Mouse (Mus musculus) kidney, embryonic 16.5 days (tissue): ENCODE measurements at regions not wholly inside any gene's neighbourhood (a gene's known extent, or its start where the extent isn't known, plus 50 kb on each side); places are given as distances from the start of the nearest gene placed in this dataset.

Experiments
- ATAC-seq: fragments of 200-750 bp; cut with Nextera tagmentation; 2 replicates; pipeline ENCODE4 v1.8.0; 2017; ENCODE audit warnings: moderate TSS enrichment; ENCODE audit not compliant: low FRiP score, low TSS enrichment
- H3K27ac ChIP-seq: fragments of 300-500 bp; sonication (generic); 2 replicates; pipeline ENCODE4 v1.5.1; 2014; ENCODE audit warnings: low read length
- H3K27me3 ChIP-seq: fragments of 300-500 bp; sonication (generic); 2 replicates; pipeline ENCODE4 v1.6.1; 2014; ENCODE audit warnings: low read length, control low read depth, mixed read lengths; ENCODE audit not compliant: insufficient read depth
- H3K36me3 ChIP-seq: fragments of 300-500 bp; sonication (generic); 2 replicates; pipeline ENCODE4 v1.6.1; 2014; ENCODE audit warnings: low read length, control low read depth, mixed read lengths; ENCODE audit not compliant: insufficient read depth
- H3K4me1 ChIP-seq: fragments of 300-500 bp; sonication (generic); 2 replicates; pipeline ENCODE4 v1.6.1; 2014; ENCODE audit warnings: low read length, control low read depth, mixed read lengths; ENCODE audit not compliant: insufficient read depth
- H3K4me2 ChIP-seq: fragments of 300-500 bp; sonication (generic); replicated peaks from 2 replicates; pipeline ENCODE4 v1.6.1; 2014; ENCODE audit warnings: low read depth, low read length
- H3K4me3 ChIP-seq: fragments of 300-500 bp; sonication (generic); 2 replicates; pipeline ENCODE4 v1.5.1; 2014; ENCODE audit warnings: mild to moderate bottlenecking, low read length
- H3K9ac ChIP-seq: fragments of 300-500 bp; sonication (generic); replicated peaks from 2 replicates; pipeline ENCODE4 v1.6.1; 2014; ENCODE audit warnings: low read length
- H3K9me3 ChIP-seq: fragments of 300-500 bp; sonication (generic); 2 replicates; pipeline ENCODE4 v1.6.1; 2016; ENCODE audit warnings: low read length, control low read depth
- WGBS: fragments of 180-500 bp; shearing (Covaris S2); extraction: QIAGEN DNeasy Blood & Tissue Kit; methylation state at CpG from one replicate; pipeline ENCODE4 v1.1.7; 2014; 5-methylcytosine and 5-hydroxymethylcytosine counted together

GRCm38 (mm10) chr2:179318046-179318445, 124.2 kb upstream of the Cdh4 start:
- H3K4me2 ChIP-seq = no peak overlapping the region
- H3K9ac ChIP-seq = no peak overlapping the region
- 73% methylated on average over 6 of the region's 6 CpGs for WGBS
- no peaks in the 10 kb centered on the region for H3K4me1 ChIP-seq
- no peaks in the 10 kb centered on the region for H3K36me3 ChIP-seq
- no peaks in the 10 kb centered on the region for H3K27me3 ChIP-seq
- no peak for ATAC-seq
- no peak overlapping the region for H3K4me3 ChIP-seq
- no peak overlapping the region for H3K27ac ChIP-seq
- no peaks in the 10 kb centered on the region for H3K9me3 ChIP-seq

GRCm38 (mm10) chr2:179325242-179325641, 117.0 kb upstream of the Cdh4 start:
- H3K4me1 ChIP-seq = no peaks in the 10 kb centered on the region
- no peak overlapping the region for H3K4me3 ChIP-seq
- no peaks in the 10 kb centered on the region for H3K27me3 ChIP-seq
- no peak overlapping the region for H3K9ac ChIP-seq
- ATAC-seq = no peak
- H3K9me3 ChIP-seq = peaks cover 5% of the 10 kb centered on the region; the same call in 1 of the 2 replicates
- 65% methylated on average over 5 of the region's 5 CpGs for WGBS
- no peak overlapping the region for H3K27ac ChIP-seq
- H3K36me3 ChIP-seq = no peaks in the 10 kb centered on the region
- H3K4me2 ChIP-seq = no peak overlapping the region

DNA sequence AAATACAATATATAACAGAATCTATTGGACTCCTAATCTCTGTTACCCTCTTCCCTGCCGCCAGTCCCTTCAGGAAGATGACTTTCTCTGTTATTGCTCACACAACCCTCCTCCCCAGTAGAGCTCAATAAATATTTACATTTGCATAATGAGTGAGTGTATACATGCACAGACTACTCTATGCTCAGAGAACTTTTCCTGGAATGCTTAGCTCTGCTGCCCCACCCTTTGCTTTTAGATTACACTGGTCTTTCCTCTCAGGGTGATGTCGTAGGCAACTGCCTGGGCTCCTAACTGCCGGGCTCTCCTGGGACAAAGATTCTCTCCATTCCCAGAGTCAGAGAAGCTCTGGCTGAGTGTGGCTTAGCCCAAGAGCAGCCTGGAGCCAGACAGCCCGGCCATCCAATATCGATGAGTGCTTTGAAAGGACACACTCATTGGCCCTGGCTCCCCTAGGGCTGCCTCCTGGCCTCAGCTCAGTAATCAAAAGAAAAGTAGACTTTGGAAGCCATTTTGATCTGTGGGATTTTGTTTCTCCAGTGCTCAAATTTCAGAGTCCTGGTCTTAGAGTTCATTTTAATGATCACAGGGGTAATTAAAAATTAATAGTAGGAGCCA, 109.2 kb upstream of the Cdh4 start:
- no peak overlapping the region; the same call in 1 of the 2 replicates for H3K27ac ChIP-seq
- peak; percentile 79 for ATAC-seq

DNA sequence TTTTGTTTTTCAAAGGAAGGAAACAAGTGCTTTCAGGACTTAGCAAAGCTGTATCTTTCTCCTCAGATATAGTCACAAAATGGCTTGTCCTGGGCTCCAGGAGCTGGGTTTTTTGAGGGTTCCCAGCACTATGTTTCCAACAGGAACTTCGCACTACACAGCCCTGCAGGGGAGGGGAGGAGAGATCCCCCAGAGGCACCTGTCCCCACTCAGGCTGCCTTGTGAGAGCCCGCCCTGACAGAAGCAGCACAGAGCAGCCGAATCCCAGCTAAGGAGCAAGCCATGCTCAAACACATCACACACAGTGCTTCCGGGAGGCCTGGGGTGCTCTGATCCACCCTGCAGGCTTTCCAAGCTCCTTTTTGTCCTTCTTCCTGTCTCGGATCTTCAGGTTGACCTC, 108.6 kb upstream of the Cdh4 start:
- H3K36me3 ChIP-seq = no peaks in the 10 kb centered on the region
- H3K27ac ChIP-seq = peak overlapping the region; percentile 63; the same call in 1 of the 2 replicates
- ATAC-seq = peak; percentile 55; the same call in 1 of the 2 replicates
- peaks cover 10% of the 10 kb centered on the region for H3K4me1 ChIP-seq
- no peak overlapping the region for H3K4me3 ChIP-seq
- H3K27me3 ChIP-seq = no peaks in the 10 kb centered on the region
- no peaks in the 10 kb centered on the region for H3K9me3 ChIP-seq
- H3K4me2 ChIP-seq = no peak overlapping the region
- H3K9ac ChIP-seq = peak overlapping the region; percentile 34; the same call in 1 of the 2 replicates
- 43% methylated on average over 5 of the region's 5 CpGs for WGBS

More for the DNA sequence above, 109.2 kb upstream of the Cdh4 start:
- peaks cover 10% of the 10 kb centered on the region for H3K4me1 ChIP-seq
- no peak overlapping the region for H3K4me3 ChIP-seq
- no peak overlapping the region for H3K4me2 ChIP-seq
- H3K9me3 ChIP-seq = no peaks in the 10 kb centered on the region
- no peaks in the 10 kb centered on the region for H3K36me3 ChIP-seq
- H3K9ac ChIP-seq = no peak overlapping the region
- WGBS = 20% methylated on average over 5 of the region's 5 CpGs
- H3K27me3 ChIP-seq = no peaks in the 10 kb centered on the region

DNA sequence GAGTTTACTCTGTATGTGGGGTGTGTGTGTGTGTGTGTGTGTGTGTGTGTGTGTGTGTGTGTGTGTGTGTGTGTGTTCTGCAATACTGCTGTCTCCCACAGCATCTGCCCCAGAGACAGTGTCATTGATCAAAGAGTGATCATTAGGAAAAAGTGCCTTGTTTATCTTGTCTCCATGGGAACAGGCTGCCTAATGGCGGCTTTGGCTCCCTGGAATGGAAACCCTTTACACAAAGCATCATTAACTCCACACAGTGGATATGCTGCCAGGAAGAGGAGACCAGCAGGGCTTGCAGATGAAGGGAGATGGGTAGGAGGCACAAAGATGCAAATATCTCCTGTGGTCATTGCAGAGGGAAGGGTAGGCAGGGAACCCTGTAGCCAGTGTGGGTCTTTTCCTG, 106.0 kb upstream of the Cdh4 start:
- Histone ChIP-seq H3K27me3 (no peaks in the 10 kb centered on the region), H3K4me3 (no peak overlapping the region), H3K9ac (no peak overlapping the region), H3K36me3 (no peaks in the 10 kb centered on the region), H3K4me1 (peaks cover 10% of the 10 kb centered on the region), H3K27ac (no peak overlapping the region), H3K4me2 (no peak overlapping the region), H3K9me3 (no peaks in the 10 kb centered on the region)
- no peak for ATAC-seq
- 22% methylated on average over 1 of the region's 1 CpGs for WGBS

- Histone ChIP-seq H3K4me1 (no peaks in the 10 kb centered on the region), H3K36me3 (no peaks in the 10 kb centered on the region), H3K4me3 (no peak overlapping the region), H3K27ac (no peak overlapping the region), H3K27me3 (no peaks in the 10 kb centered on the region), H3K9ac (no peak overlapping the region), H3K4me2 (no peak overlapping the region), H3K9me3 (0 out of 2 replicates have a peak, but pooled peaks cover 3% of the 10 kb centered on the region)
- ATAC-seq = no peak
- 64% methylated on average over 3 of the region's 3 CpGs for WGBS
These were observed 89.6 kb upstream of the Cdh4 start for GRCm38 (mm10) chr2:179352676-179353075.

- Histone ChIP-seq H3K27me3 (no peaks in the 10 kb centered on the region), H3K36me3 (no peaks in the 10 kb centered on the region), H3K9me3 (0 out of 2 replicates have a peak, but pooled peaks cover 3% of the 10 kb centered on the region), H3K4me1 (no peaks in the 10 kb centered on the region), H3K4me3 (no peak overlapping the region), H3K4me2 (no peak overlapping the region), H3K27ac (no peak overlapping the region), H3K9ac (no peak overlapping the region)
- 81% methylated on average over 5 of the region's 5 CpGs for WGBS
- ATAC-seq = no peak
These were observed 87.4 kb upstream of the Cdh4 start for GRCm38 (mm10) chr2:179354866-179355265.

DNA sequence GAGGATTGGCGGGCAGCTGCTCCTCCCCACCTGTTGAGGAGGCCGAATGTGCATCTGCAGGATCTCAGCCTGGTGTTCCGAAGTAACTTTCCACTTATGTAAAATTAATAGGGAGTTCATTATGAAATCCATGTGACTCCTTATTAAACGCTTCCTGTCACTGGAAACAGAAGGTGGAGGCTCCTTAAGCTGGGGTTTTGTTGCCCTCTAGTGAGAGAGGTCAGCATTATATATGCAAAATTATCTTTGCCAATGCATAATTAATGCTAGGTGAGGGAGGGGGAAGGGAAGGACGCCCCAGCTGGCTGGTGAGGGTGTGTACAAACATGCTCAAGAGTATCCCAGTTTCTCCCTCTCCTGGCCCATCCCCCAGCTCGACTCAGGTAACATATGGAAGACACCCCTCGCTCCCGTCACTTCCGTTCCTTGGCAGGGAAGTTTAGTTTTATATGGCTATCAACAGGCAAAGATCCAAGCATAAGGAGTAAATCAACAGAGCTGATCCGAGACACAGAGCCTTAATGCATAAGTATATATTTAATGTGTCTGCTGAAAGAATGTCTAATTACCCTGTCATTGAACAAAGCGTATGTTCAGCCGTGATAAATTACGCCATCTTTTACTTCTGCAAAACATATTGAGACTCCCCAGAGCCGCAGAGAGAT, 71.2 kb upstream of the Cdh4 start:
- no peaks in the 10 kb centered on the region for H3K36me3 ChIP-seq

DNA sequence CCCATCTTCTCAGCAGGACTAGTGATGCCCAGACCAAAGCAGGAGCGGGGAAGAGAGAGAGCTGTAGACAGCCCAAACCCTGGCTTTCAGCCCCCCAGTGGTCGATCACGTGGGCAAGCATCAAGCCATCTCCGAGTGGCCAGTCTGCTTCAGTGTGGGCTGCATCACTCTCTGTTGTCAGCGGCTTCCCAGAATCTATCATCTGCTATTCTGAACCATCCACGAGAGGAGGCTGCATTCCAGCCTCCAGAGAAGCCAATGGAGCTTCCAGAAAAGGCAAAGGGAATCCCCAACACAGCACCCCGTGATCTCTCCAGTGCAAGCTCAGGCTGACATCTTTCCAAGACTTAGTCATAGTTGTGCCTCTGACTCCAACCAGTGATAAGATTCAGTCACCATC, 70.7 kb upstream of the Cdh4 start:
- H3K9ac ChIP-seq = no peak overlapping the region
- no peak overlapping the region for H3K4me2 ChIP-seq
- H3K27ac ChIP-seq = no peak overlapping the region
- 73% methylated on average over 7 of the region's 7 CpGs for WGBS
- H3K27me3 ChIP-seq = no peaks in the 10 kb centered on the region
- H3K36me3 ChIP-seq = no peaks in the 10 kb centered on the region
- ATAC-seq = no peak
- no peaks in the 10 kb centered on the region for H3K4me1 ChIP-seq
- no peak overlapping the region for H3K4me3 ChIP-seq
- H3K9me3 ChIP-seq = no peaks in the 10 kb centered on the region

More for the DNA sequence above, 71.2 kb upstream of the Cdh4 start:
- no peak overlapping the region for H3K4me2 ChIP-seq
- no peak for ATAC-seq
- H3K4me3 ChIP-seq = no peak overlapping the region
- no peak overlapping the region for H3K27ac ChIP-seq
- H3K9ac ChIP-seq = no peak overlapping the region
- H3K27me3 ChIP-seq = no peaks in the 10 kb centered on the region
- no peaks in the 10 kb centered on the region for H3K9me3 ChIP-seq
- WGBS = 61% methylated on average over 14 of the region's 14 CpGs
- no peaks in the 10 kb centered on the region for H3K4me1 ChIP-seq

GRCm38 (mm10) chr2:179379691-179380443, 62.4 kb upstream of the Cdh4 start:
- Histone ChIP-seq H3K36me3 (no peaks in the 10 kb centered on the region), H3K27me3 (no peaks in the 10 kb centered on the region), H3K4me2 (no peak overlapping the region), H3K4me1 (no peaks in the 10 kb centered on the region), H3K4me3 (no peak overlapping the region), H3K27ac (no peak overlapping the region), H3K9me3 (no peaks in the 10 kb centered on the region), H3K9ac (no peak overlapping the region)
- no peak for ATAC-seq
- 62% methylated on average over 11 of the region's 11 CpGs for WGBS
